Mouse (Mus musculus) yolk sac, embryonic 10.5 days (tissue): ENCODE results near the gene Slc32a1.

ENCODE experiments used
- DNase-seq: peaks from one replicate; pipeline ENCODE4 v3.0.0-alpha.2; 2017; ENCODE audit warnings: low spot score

Slc32a1 gene

DNA sequence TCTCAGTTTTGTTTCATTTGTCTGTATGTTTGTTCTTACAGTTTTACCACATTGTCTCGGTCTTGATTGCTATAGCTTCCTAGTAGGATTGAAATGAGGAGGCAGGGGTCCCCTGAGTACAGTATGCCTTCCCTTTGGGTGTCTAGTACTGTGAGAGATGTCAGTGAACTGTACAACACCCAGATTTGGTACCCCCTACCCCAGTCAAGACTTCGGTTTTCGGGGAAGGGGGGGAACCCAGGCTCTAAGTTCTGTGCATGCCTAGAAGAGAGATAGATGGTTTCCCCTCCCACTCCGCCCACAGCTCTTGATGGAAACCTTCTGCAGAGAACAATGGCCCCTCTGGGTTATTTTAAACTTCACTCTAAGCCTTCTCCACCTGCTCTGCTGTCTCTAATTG lies 54.5 kb downstream of the Slc32a1 start, which contains the start of gene Ppp1r16b:
Gene Ppp1r16b (plus strand): TSS at position 301 of the 400 bp plus-strand sequence.
- DNase-seq = no peak
